Mouse (Mus musculus) embryonic facial prominence, embryonic 11.5 days (tissue): ENCODE measurements around the gene Col4a2. TPM values are rescaled to one million over a fixed set of nuclear protein-coding genes. Genes with fewer than 3 reads are reported as not detected.

Experiments used
- ATAC-seq: fragments of 200-750 bp; cut with Nextera tagmentation; replicated peaks from 2 replicates; pipeline ENCODE4 v1.8.0; 2017; ENCODE audit warnings: low read depth; ENCODE audit not compliant: insufficient number of reproducible peaks, low FRiP score, low TSS enrichment
- DNase-seq: peaks from one replicate; pipeline ENCODE4 v3.0.0-alpha.2; 2015; ENCODE audit warnings: low spot score
- H3K27ac ChIP-seq: fragments of 300-500 bp; sonication (generic); replicated peaks from 2 replicates; pipeline ENCODE4 v1.5.1; 2014; ENCODE audit warnings: mild to moderate bottlenecking, low read depth, low read length, control low read depth
- H3K27me3 ChIP-seq: fragments of 300-500 bp; sonication (generic); 2 replicates; pipeline ENCODE4 v1.6.1; 2014; ENCODE audit warnings: mild to moderate bottlenecking, low read length, moderate library complexity, mixed read lengths; ENCODE audit not compliant: control insufficient read depth, insufficient read depth
- H3K36me3 ChIP-seq: fragments of 300-500 bp; sonication (generic); replicated peaks from 2 replicates; pipeline ENCODE4 v1.6.1; 2014; ENCODE audit warnings: low read depth, mild to moderate bottlenecking, low read length, moderate library complexity, mixed read lengths; ENCODE audit not compliant: control insufficient read depth, insufficient read depth
- H3K4me1 ChIP-seq: fragments of 300-500 bp; sonication (generic); 2 replicates; pipeline ENCODE4 v1.6.1; 2014; ENCODE audit warnings: low read length, mixed read lengths; ENCODE audit not compliant: control insufficient read depth, insufficient read depth
- H3K4me2 ChIP-seq: fragments of 300-500 bp; sonication (generic); 2 replicates; pipeline ENCODE4 v1.6.1; 2014; ENCODE audit warnings: low read depth, mild to moderate bottlenecking, control low read depth, low read length, moderate library complexity
- H3K4me3 ChIP-seq: fragments of 300-500 bp; sonication (generic); 2 replicates; pipeline ENCODE4 v1.5.1; 2014; ENCODE audit warnings: low read depth, low read length, control low read depth
- H3K9ac ChIP-seq: fragments of 300-500 bp; sonication (generic); replicated peaks from 2 replicates; pipeline ENCODE4 v1.6.1; 2014; ENCODE audit warnings: mild to moderate bottlenecking, control low read depth, low read length
- H3K9me3 ChIP-seq: fragments of 300-500 bp; sonication (generic); replicated peaks from 2 replicates; pipeline ENCODE4 v1.6.1; 2016; ENCODE audit warnings: mild to moderate bottlenecking, low read length, inconsistent platforms, mixed read lengths; ENCODE audit not compliant: control insufficient read depth
- WGBS: fragments of 180-500 bp; shearing (Covaris S2); extraction: QIAGEN DNeasy Blood & Tissue Kit; methylation state at CpG from one replicate; pipeline ENCODE4 v1.1.7; 2014; 5-methylcytosine and 5-hydroxymethylcytosine counted together
- polyA plus RNA-seq: library from polyadenylated mRNA; unstranded; fragments of >200 nt; fragmentation: Nextera tagmentation; extraction: Ambion mirVana; gene quantifications from 2 replicates; pipeline ENCODE4 v1.2.1, GENCODE M21; 2014

The Col4a2 gene
- polyA plus RNA-seq: 26.7 and 30.3 TPM in 2 replicates

- no peaks in the 10 kb centered on the region for H3K36me3 ChIP-seq
- peak within 1 kb of the TSS; percentile 81 for H3K4me3 ChIP-seq
- no peaks in the 10 kb centered on the region for H3K4me1 ChIP-seq
- DNase-seq (peak; percentile 87), ATAC-seq (peak; percentile 68)
- H3K27me3 ChIP-seq: no peaks in the 10 kb centered on the region
- H3K9me3 ChIP-seq: no peaks in the 10 kb centered on the region
- under 1% methylated on average over 72 of the region's 87 CpGs for WGBS
- H3K9ac ChIP-seq: peak within 1 kb of the TSS; percentile 96
- peak within 1 kb of the TSS; percentile 79 for H3K27ac ChIP-seq
- H3K4me2 ChIP-seq: peak within 1 kb of the TSS; percentile 92
These were observed at the start of gene Col4a2, which contains the start of gene Col4a1 for GRCm38 (mm10) chr8:11312349-11313175. TSS of gene Col4a2 (plus strand) at chr8:11312805. TSS of gene Col4a1 (minus strand) at chr8:11312826.

GRCm38 (mm10) chr8:11263848-11264247 is 48.8 kb upstream of the Col4a2 start:
- ATAC-seq: no peak
- H3K27me3 ChIP-seq: no peaks in the 10 kb centered on the region; the same call in 1 of the 2 replicates
- 59% methylated on average over 6 of the region's 6 CpGs for WGBS
- H3K4me3 ChIP-seq: no peak overlapping the region
- no peak overlapping the region for H3K9ac ChIP-seq
- DNase-seq: no peak
- H3K4me1 ChIP-seq: no peaks in the 10 kb centered on the region; the same call in 1 of the 2 replicates
- H3K4me2 ChIP-seq: no peak overlapping the region
- H3K27ac ChIP-seq: no peak overlapping the region
- no peaks in the 10 kb centered on the region for H3K36me3 ChIP-seq
- no peaks in the 10 kb centered on the region for H3K9me3 ChIP-seq

GRCm38 (mm10) chr8:11265971-11266370 is 46.6 kb upstream of the Col4a2 start:
- ATAC-seq (no peak), DNase-seq (no peak)
- 86% methylated on average over 3 of the region's 3 CpGs for WGBS

GRCm38 (mm10) chr8:11266471-11266870 is 46.1 kb upstream of the Col4a2 start:
- Histone ChIP-seq H3K27me3 (no peaks in the 10 kb centered on the region; the same call in 1 of the 2 replicates), H3K27ac (no peak overlapping the region), H3K36me3 (no peaks in the 10 kb centered on the region), H3K4me1 (no peaks in the 10 kb centered on the region; the same call in 1 of the 2 replicates), H3K9me3 (no peaks in the 10 kb centered on the region), H3K4me2 (no peak overlapping the region), H3K4me3 (no peak overlapping the region), H3K9ac (no peak overlapping the region)
- no peak for ATAC-seq
- WGBS: 81% methylated on average over 2 of the region's 2 CpGs
- no peak for DNase-seq

More at GRCm38 (mm10) chr8:11265971-11266370, 46.6 kb upstream of the Col4a2 start:
- Histone ChIP-seq H3K27me3 (no peaks in the 10 kb centered on the region; the same call in 1 of the 2 replicates), H3K27ac (no peak overlapping the region), H3K36me3 (no peaks in the 10 kb centered on the region), H3K4me3 (no peak overlapping the region), H3K9ac (no peak overlapping the region), H3K9me3 (no peaks in the 10 kb centered on the region), H3K4me1 (no peaks in the 10 kb centered on the region; the same call in 1 of the 2 replicates), H3K4me2 (no peak overlapping the region)

GRCm38 (mm10) chr8:11268753-11269152 is 43.9 kb upstream of the Col4a2 start:
- H3K27ac ChIP-seq: no peak overlapping the region
- WGBS: 67% methylated on average over 6 of the region's 6 CpGs
- no peak overlapping the region for H3K4me2 ChIP-seq
- no peaks in the 10 kb centered on the region for H3K27me3 ChIP-seq
- ATAC-seq (no peak), DNase-seq (peak; percentile 60)
- no peaks in the 10 kb centered on the region for H3K36me3 ChIP-seq
- H3K9me3 ChIP-seq: no peaks in the 10 kb centered on the region
- H3K4me1 ChIP-seq: no peaks in the 10 kb centered on the region
- H3K9ac ChIP-seq: no peak overlapping the region
- no peak overlapping the region for H3K4me3 ChIP-seq

- DNase-seq (no peak), ATAC-seq (no peak)
- Histone ChIP-seq H3K4me3 (no peak overlapping the region), H3K9ac (no peak overlapping the region), H3K27me3 (no peaks in the 10 kb centered on the region), H3K4me2 (no peak overlapping the region), H3K36me3 (no peaks in the 10 kb centered on the region), H3K4me1 (no peaks in the 10 kb centered on the region), H3K27ac (no peak overlapping the region), H3K9me3 (no peaks in the 10 kb centered on the region)
- 72% methylated on average over 6 of the region's 6 CpGs for WGBS
These were observed 41.8 kb upstream of the Col4a2 start for GRCm38 (mm10) chr8:11270826-11271225.

GRCm38 (mm10) chr8:11272205-11272604 is 40.4 kb upstream of the Col4a2 start:
- Histone ChIP-seq H3K36me3 (no peaks in the 10 kb centered on the region), H3K4me3 (no peak overlapping the region), H3K9ac (no peak overlapping the region), H3K4me2 (no peak overlapping the region), H3K9me3 (no peaks in the 10 kb centered on the region), H3K27me3 (no peaks in the 10 kb centered on the region), H3K27ac (no peak overlapping the region), H3K4me1 (no peaks in the 10 kb centered on the region)
- ATAC-seq (no peak), DNase-seq (no peak)
- 85% methylated on average over 6 of the region's 6 CpGs for WGBS

- ATAC-seq (no peak), DNase-seq (no peak)
- H3K36me3 ChIP-seq: no peaks in the 10 kb centered on the region
- WGBS: 89% methylated on average over 15 of the region's 15 CpGs
- no peak overlapping the region for H3K4me3 ChIP-seq
- no peak overlapping the region for H3K27ac ChIP-seq
- no peak overlapping the region for H3K9ac ChIP-seq
- no peaks in the 10 kb centered on the region for H3K27me3 ChIP-seq
- H3K9me3 ChIP-seq: no peaks in the 10 kb centered on the region
- no peak overlapping the region for H3K4me2 ChIP-seq
- H3K4me1 ChIP-seq: peaks cover 3% of the 10 kb centered on the region; the same call in 1 of the 2 replicates
These were observed 39.0 kb upstream of the Col4a2 start for GRCm38 (mm10) chr8:11273506-11274158.
